Mouse (Mus musculus) frontal cortex, postnatal 25 days (tissue): ENCODE measurements around the gene Lrp3.
"Not testable (repeated sequence)": the region's sequence is repeated elsewhere in the genome, so short reads cannot be mapped to it uniquely, and the experiment has no call there.

ENCODE experiments used
- DNase-seq, 2 experiments: peaks; one replicate each; pipeline ENCODE4 v3.0.0; 2022; ENCODE audit warnings: low spot score in 2 of 2

Gene Lrp3

GRCm38 (mm10) chr7:35215225-35215624 is at the start of gene Lrp3:
Gene Lrp3, minus strand, starts transcription at chr7:35215498.
- DNase-seq, result peak in 1 of 2 experiments; percentile 50

- peak in 1 of 2 experiments; percentile 45 for DNase-seq
Observed at GRCm38 (mm10) chr7:35264746-35265145, 49.4 kb upstream of the Lrp3 start.

GRCm38 (mm10) chr7:35263595-35264489 is 48.5 kb upstream of the Lrp3 start:
- no peak for DNase-seq

- no peak for DNase-seq
Observed at GRCm38 (mm10) chr7:35259384-35259783, 44.1 kb upstream of the Lrp3 start.

GRCm38 (mm10) chr7:35258294-35258693 is 43.0 kb upstream of the Lrp3 start:
- no peak for DNase-seq

- DNase-seq, result peak in 1 of 2 experiments; percentile 42
Observed at GRCm38 (mm10) chr7:35252041-35252558, 36.8 kb upstream of the Lrp3 start.

GRCm38 (mm10) chr7:35237935-35238334 is 22.6 kb upstream of the Lrp3 start:
- not testable (repeated sequence) for DNase-seq

GRCm38 (mm10) chr7:35235308-35235707 is 20.0 kb upstream of the Lrp3 start:
- DNase-seq, result peak in 1 of 2 experiments; percentile 30

- DNase-seq, result peak; percentile 100
Observed at GRCm38 (mm10) chr7:35234361-35235245, 19.3 kb upstream of the Lrp3 start.

- no peak for DNase-seq
Observed at GRCm38 (mm10) chr7:35233861-35234260, 18.6 kb upstream of the Lrp3 start.

- no peak for DNase-seq
Observed at GRCm38 (mm10) chr7:35232796-35233455, 17.6 kb upstream of the Lrp3 start.

- no peak for DNase-seq
Observed at GRCm38 (mm10) chr7:35230333-35230732, 15.0 kb upstream of the Lrp3 start.

- no peak for DNase-seq
Observed at GRCm38 (mm10) chr7:35220694-35221365, 5.5 kb upstream of the Lrp3 start.

- no peak for DNase-seq
Observed at GRCm38 (mm10) chr7:35215731-35216130, 433 bp upstream of the Lrp3 start.

- DNase-seq, result no peak
Observed at GRCm38 (mm10) chr7:35214442-35215222, 666 bp downstream of the Lrp3 start.

- DNase-seq, result no peak
Observed at GRCm38 (mm10) chr7:35211791-35212190, 3.5 kb downstream of the Lrp3 start.

GRCm38 (mm10) chr7:35199755-35200154 is 15.5 kb downstream of the Lrp3 start:
- no peak for DNase-seq

- DNase-seq, result no peak
Observed at GRCm38 (mm10) chr7:35198981-35199754, 16.1 kb downstream of the Lrp3 start.

GRCm38 (mm10) chr7:35197022-35197421 is 18.3 kb downstream of the Lrp3 start:
- no peak for DNase-seq
